Mouse (Mus musculus) limb, embryonic 12.5 days (tissue): ENCODE measurements around the gene Rac2. TPM values are rescaled to one million over a fixed set of nuclear protein-coding genes. Genes with fewer than 3 reads are reported as not detected.

ENCODE experiments used
- ATAC-seq: fragments of 200-750 bp; cut with Nextera tagmentation; 2 replicates; pipeline ENCODE4 v1.8.0; 2017; ENCODE audit warnings: low read depth, moderate TSS enrichment; ENCODE audit not compliant: insufficient number of reproducible peaks, insufficient read depth, low FRiP score, low TSS enrichment
- H3K27ac ChIP-seq: fragments of 300-500 bp; sonication (generic); 2 replicates; pipeline ENCODE4 v1.5.1; 2016; ENCODE audit warnings: mild to moderate bottlenecking, moderate library complexity
- H3K27me3 ChIP-seq: fragments of 300-500 bp; sonication (generic); 2 replicates; pipeline ENCODE4 v1.6.1; 2016; ENCODE audit warnings: mild to moderate bottlenecking, moderate library complexity
- H3K36me3 ChIP-seq: fragments of 300-500 bp; sonication (generic); 2 replicates; pipeline ENCODE4 v1.6.1; 2016; ENCODE audit warnings: mild to moderate bottlenecking, moderate library complexity
- H3K4me1 ChIP-seq: fragments of 300-500 bp; sonication (generic); replicated peaks from 2 replicates; pipeline ENCODE4 v1.6.1; 2016
- H3K4me2 ChIP-seq: fragments of 300-500 bp; sonication (generic); 2 replicates; pipeline ENCODE4 v1.6.1; 2016; ENCODE audit warnings: mild to moderate bottlenecking, moderate library complexity
- H3K4me3 ChIP-seq: fragments of 300-500 bp; sonication (generic); replicated peaks from 2 replicates; pipeline ENCODE4 v1.5.1; 2016; ENCODE audit warnings: mild to moderate bottlenecking
- H3K9ac ChIP-seq: fragments of 300-500 bp; sonication (generic); replicated peaks from 2 replicates; pipeline ENCODE4 v1.6.1; 2016; ENCODE audit warnings: mild to moderate bottlenecking, moderate library complexity
- H3K9me3 ChIP-seq: fragments of 300-500 bp; sonication (generic); 2 replicates; pipeline ENCODE4 v1.6.1; 2016; ENCODE audit warnings: mild to moderate bottlenecking, moderate library complexity
- WGBS: fragments of 180-500 bp; shearing (Covaris S2); methylation state at CpG from one replicate; pipeline ENCODE4 v1.1.7; 2016; 5-methylcytosine and 5-hydroxymethylcytosine counted together
- polyA plus RNA-seq: library from polyadenylated mRNA; unstranded; fragments of >200 nt; fragmentation: Nextera tagmentation; extraction: Ambion mirVana; gene quantifications from 2 replicates; pipeline ENCODE4 v1.2.1, GENCODE M21; 2016

Gene Rac2
- polyA plus RNA-seq, 1 experiment from 2014 or later, result 5.1 TPM

- Histone ChIP-seq H3K4me1 (no peaks in the 10 kb centered on the region), H3K4me2 (no peak overlapping the region), H3K9me3 (no peaks in the 10 kb centered on the region), H3K27ac (no peak overlapping the region), H3K27me3 (no peaks in the 10 kb centered on the region; the same call in 1 of the 2 replicates), H3K36me3 (no peaks in the 10 kb centered on the region), H3K4me3 (no peak overlapping the region), H3K9ac (no peak overlapping the region)
- ATAC-seq, result no peak
- WGBS, result 93% methylated on average over 3 of the region's 3 CpGs
Observed at GRCm38 (mm10) chr15:78563344-78563743, 9.2 kb downstream of the Rac2 start.

- WGBS, result 58% methylated on average over 11 of the region's 11 CpGs
- H3K27me3 ChIP-seq, result no peaks in the 10 kb centered on the region
- ATAC-seq, result no peak
Observed at GRCm38 (mm10) chr15:78559141-78559979, 13.2 kb downstream of the Rac2 start.

GRCm38 (mm10) chr15:78557693-78558535, 14.7 kb downstream of the Rac2 start:
- H3K36me3 ChIP-seq, result no peaks in the 10 kb centered on the region
- H3K4me1 ChIP-seq, result no peaks in the 10 kb centered on the region
- H3K9me3 ChIP-seq, result peaks cover under 1% of the 10 kb centered on the region; the same call in 1 of the 2 replicates
- no peaks in the 10 kb centered on the region for H3K27me3 ChIP-seq
- WGBS, result 63% methylated on average over 10 of the region's 10 CpGs
- ATAC-seq, result no peak
- H3K27ac ChIP-seq, result no peak overlapping the region
- no peak overlapping the region for H3K9ac ChIP-seq
- H3K4me3 ChIP-seq, result no peak overlapping the region
- no peak overlapping the region for H3K4me2 ChIP-seq

More at GRCm38 (mm10) chr15:78559141-78559979, 13.2 kb downstream of the Rac2 start:
- Histone ChIP-seq H3K9ac (no peak overlapping the region), H3K36me3 (no peaks in the 10 kb centered on the region), H3K27ac (no peak overlapping the region), H3K9me3 (no peaks in the 10 kb centered on the region), H3K4me2 (no peak overlapping the region), H3K4me3 (no peak overlapping the region), H3K4me1 (no peaks in the 10 kb centered on the region)

GRCm38 (mm10) chr15:78554545-78555313, 17.9 kb downstream of the Rac2 start:
- peak overlapping the region; percentile 23 for H3K4me2 ChIP-seq
- no peak overlapping the region for H3K27ac ChIP-seq
- H3K4me3 ChIP-seq, result peak overlapping the region; percentile 3; the same call in 1 of the 2 replicates
- ATAC-seq, result no peak
- H3K4me1 ChIP-seq, result no peaks in the 10 kb centered on the region
- H3K9me3 ChIP-seq, result peaks cover 15% of the 10 kb centered on the region
- no peaks in the 10 kb centered on the region for H3K27me3 ChIP-seq
- no peaks in the 10 kb centered on the region for H3K36me3 ChIP-seq
- 62% methylated on average over 25 of the region's 25 CpGs for WGBS
- no peak overlapping the region for H3K9ac ChIP-seq

GRCm38 (mm10) chr15:78549189-78549734, 23.3 kb downstream of the Rac2 start:
- Histone ChIP-seq H3K27ac (no peak overlapping the region), H3K4me2 (no peak overlapping the region), H3K9ac (no peak overlapping the region), H3K27me3 (peaks cover 14% of the 10 kb centered on the region), H3K9me3 (peaks cover 15% of the 10 kb centered on the region), H3K4me1 (peaks cover 8% of the 10 kb centered on the region), H3K36me3 (no peaks in the 10 kb centered on the region), H3K4me3 (no peak overlapping the region)
- WGBS, result 79% methylated on average over 4 of the region's 4 CpGs
- ATAC-seq, result no peak

- H3K27ac ChIP-seq, result no peak overlapping the region
- peaks cover 15% of the 10 kb centered on the region for H3K9me3 ChIP-seq
- H3K36me3 ChIP-seq, result no peaks in the 10 kb centered on the region
- H3K9ac ChIP-seq, result no peak overlapping the region
- H3K27me3 ChIP-seq, result peaks cover 19% of the 10 kb centered on the region
- H3K4me2 ChIP-seq, result no peak overlapping the region
- no peak overlapping the region for H3K4me3 ChIP-seq
- ATAC-seq, result no peak
- peaks cover 9% of the 10 kb centered on the region for H3K4me1 ChIP-seq
- WGBS, result 75% methylated on average over 8 of the region's 8 CpGs
Observed at GRCm38 (mm10) chr15:78548711-78549110, 23.9 kb downstream of the Rac2 start.

GRCm38 (mm10) chr15:78548336-78548665, 24.3 kb downstream of the Rac2 start:
- no peak for ATAC-seq
- Histone ChIP-seq H3K9ac (no peak overlapping the region), H3K27me3 (peaks cover 23% of the 10 kb centered on the region), H3K9me3 (peaks cover 15% of the 10 kb centered on the region), H3K4me3 (no peak overlapping the region), H3K4me2 (no peak overlapping the region), H3K36me3 (no peaks in the 10 kb centered on the region), H3K4me1 (peaks cover 9% of the 10 kb centered on the region), H3K27ac (no peak overlapping the region)
- WGBS, result 28% methylated on average over 3 of the region's 3 CpGs

GRCm38 (mm10) chr15:78547415-78548335, 24.9 kb downstream of the Rac2 start:
- Histone ChIP-seq H3K4me3 (no peak overlapping the region), H3K4me1 (peaks cover 12% of the 10 kb centered on the region), H3K9me3 (peaks cover 12% of the 10 kb centered on the region), H3K27ac (no peak overlapping the region), H3K27me3 (peaks cover 29% of the 10 kb centered on the region), H3K4me2 (no peak overlapping the region), H3K9ac (no peak overlapping the region), H3K36me3 (no peaks in the 10 kb centered on the region)
- no peak for ATAC-seq
- WGBS, result 44% methylated on average over 5 of the region's 5 CpGs

- WGBS, result 87% methylated on average over 4 of the region's 4 CpGs
- Histone ChIP-seq H3K4me2 (no peak overlapping the region), H3K27me3 (peaks cover 33% of the 10 kb centered on the region), H3K27ac (no peak overlapping the region), H3K4me3 (no peak overlapping the region), H3K9ac (no peak overlapping the region), H3K4me1 (peaks cover 19% of the 10 kb centered on the region), H3K9me3 (peaks cover 6% of the 10 kb centered on the region), H3K36me3 (no peaks in the 10 kb centered on the region)
- ATAC-seq, result no peak
Observed at GRCm38 (mm10) chr15:78546060-78546459, 26.5 kb downstream of the Rac2 start.

GRCm38 (mm10) chr15:78544561-78545001, 28.0 kb downstream of the Rac2 start, which contains the start of gene Sstr3:
Gene Sstr3 (minus strand): TSS chr15:78544685.
- Histone ChIP-seq H3K27ac (no peak within 1 kb of the TSS), H3K4me1 (peaks cover 19% of the 10 kb centered on the region), H3K9me3 (no peaks in the 10 kb centered on the region), H3K4me2 (no peak within 1 kb of the TSS), H3K4me3 (no peak within 1 kb of the TSS), H3K36me3 (no peaks in the 10 kb centered on the region), H3K9ac (peak within 1 kb of the TSS; percentile 12; the same call in 1 of the 2 replicates), H3K27me3 (peaks cover 42% of the 10 kb centered on the region)
- WGBS, result 7% methylated on average over 14 of the region's 14 CpGs
- ATAC-seq, result no peak
